Mouse (Mus musculus) kidney, embryonic 16.5 days (tissue): ENCODE data around the gene Pde6h. TPM values are rescaled to one million over a fixed set of nuclear protein-coding genes. Genes with fewer than 3 reads are reported as not detected.
A peak's percentile ranks its signal among the peaks of the same experiment; 100 is the strongest.

Experiments used
- ATAC-seq: fragments of 200-750 bp; cut with Nextera tagmentation; 2 replicates; pipeline ENCODE4 v1.8.0; 2017; ENCODE audit warnings: moderate TSS enrichment; ENCODE audit not compliant: low FRiP score, low TSS enrichment
- H3K27ac ChIP-seq: fragments of 300-500 bp; sonication (generic); 2 replicates; pipeline ENCODE4 v1.5.1; 2014; ENCODE audit warnings: low read length
- H3K27me3 ChIP-seq: fragments of 300-500 bp; sonication (generic); 2 replicates; pipeline ENCODE4 v1.6.1; 2014; ENCODE audit warnings: low read length, control low read depth, mixed read lengths; ENCODE audit not compliant: insufficient read depth
- H3K36me3 ChIP-seq: fragments of 300-500 bp; sonication (generic); 2 replicates; pipeline ENCODE4 v1.6.1; 2014; ENCODE audit warnings: low read length, control low read depth, mixed read lengths; ENCODE audit not compliant: insufficient read depth
- H3K4me1 ChIP-seq: fragments of 300-500 bp; sonication (generic); 2 replicates; pipeline ENCODE4 v1.6.1; 2014; ENCODE audit warnings: low read length, control low read depth, mixed read lengths; ENCODE audit not compliant: insufficient read depth
- H3K4me2 ChIP-seq: fragments of 300-500 bp; sonication (generic); replicated peaks from 2 replicates; pipeline ENCODE4 v1.6.1; 2014; ENCODE audit warnings: low read depth, low read length
- H3K4me3 ChIP-seq: fragments of 300-500 bp; sonication (generic); 2 replicates; pipeline ENCODE4 v1.5.1; 2014; ENCODE audit warnings: mild to moderate bottlenecking, low read length
- H3K9ac ChIP-seq: fragments of 300-500 bp; sonication (generic); replicated peaks from 2 replicates; pipeline ENCODE4 v1.6.1; 2014; ENCODE audit warnings: low read length
- H3K9me3 ChIP-seq: fragments of 300-500 bp; sonication (generic); 2 replicates; pipeline ENCODE4 v1.6.1; 2016; ENCODE audit warnings: low read length, control low read depth
- WGBS: fragments of 180-500 bp; shearing (Covaris S2); extraction: QIAGEN DNeasy Blood & Tissue Kit; methylation state at CpG from one replicate; pipeline ENCODE4 v1.1.7; 2014; 5-methylcytosine and 5-hydroxymethylcytosine counted together
- polyA plus RNA-seq: library from polyadenylated mRNA; unstranded; fragments of >200 nt; fragmentation: Nextera tagmentation; extraction: Ambion mirVana; gene quantifications from 2 replicates; pipeline ENCODE4 v1.2.1, GENCODE M21; 2015

Gene Pde6h
- polyA plus RNA-seq, 1 experiment from 2014 or later, result 0.55 TPM

GRCm38 (mm10) chr6:136892002-136892401, 31.6 kb upstream of the Pde6h start:
- H3K4me3 ChIP-seq, result no peak overlapping the region
- no peaks in the 10 kb centered on the region for H3K27me3 ChIP-seq
- no peaks in the 10 kb centered on the region for H3K9me3 ChIP-seq
- no peak for ATAC-seq
- H3K4me1 ChIP-seq, result peaks cover 29% of the 10 kb centered on the region
- H3K4me2 ChIP-seq, result no peak overlapping the region
- no peak overlapping the region for H3K9ac ChIP-seq
- H3K27ac ChIP-seq, result 0 out of 2 replicates have a peak overlapping the region, but pooled peaks have one; percentile 1
- 79% methylated on average over 2 of the region's 2 CpGs for WGBS
- H3K36me3 ChIP-seq, result no peaks in the 10 kb centered on the region

- ATAC-seq, result peak; percentile 74
- WGBS, result 29% methylated on average over 15 of the region's 15 CpGs
- peaks cover 33% of the 10 kb centered on the region for H3K4me1 ChIP-seq
These were observed 28.9 kb upstream of the Pde6h start for GRCm38 (mm10) chr6:136894532-136895339.

GRCm38 (mm10) chr6:136897789-136898188, 25.8 kb upstream of the Pde6h start:
- Histone ChIP-seq H3K4me1 (peaks cover 31% of the 10 kb centered on the region), H3K9me3 (no peaks in the 10 kb centered on the region), H3K27ac (peak overlapping the region; percentile 54), H3K9ac (no peak overlapping the region), H3K36me3 (no peaks in the 10 kb centered on the region), H3K4me2 (no peak overlapping the region), H3K4me3 (no peak overlapping the region), H3K27me3 (no peaks in the 10 kb centered on the region)
- WGBS, result 47% methylated on average over 4 of the region's 4 CpGs
- no peak for ATAC-seq

More at GRCm38 (mm10) chr6:136894532-136895339, 28.9 kb upstream of the Pde6h start:
- peak overlapping the region; percentile 81 for H3K27ac ChIP-seq
- H3K4me3 ChIP-seq, result no peak overlapping the region
- H3K9ac ChIP-seq, result no peak overlapping the region
- H3K9me3 ChIP-seq, result no peaks in the 10 kb centered on the region
- H3K4me2 ChIP-seq, result no peak overlapping the region
- H3K27me3 ChIP-seq, result no peaks in the 10 kb centered on the region
- H3K36me3 ChIP-seq, result no peaks in the 10 kb centered on the region

- Histone ChIP-seq H3K27ac (peak overlapping the region; percentile 54), H3K9ac (no peak overlapping the region), H3K4me1 (peaks cover 31% of the 10 kb centered on the region), H3K36me3 (no peaks in the 10 kb centered on the region), H3K9me3 (no peaks in the 10 kb centered on the region), H3K4me3 (no peak overlapping the region), H3K4me2 (no peak overlapping the region), H3K27me3 (no peaks in the 10 kb centered on the region)
- WGBS, result 16% methylated on average over 4 of the region's 4 CpGs
- 0 out of 2 replicates have a peak, but pooled peaks have one; percentile 30 for ATAC-seq
These were observed 25.4 kb upstream of the Pde6h start for GRCm38 (mm10) chr6:136898222-136898621.

- Histone ChIP-seq H3K27ac (peak overlapping the region; percentile 54), H3K4me1 (peaks cover 29% of the 10 kb centered on the region), H3K27me3 (no peaks in the 10 kb centered on the region), H3K4me3 (no peak overlapping the region), H3K9ac (no peak overlapping the region), H3K9me3 (no peaks in the 10 kb centered on the region), H3K4me2 (no peak overlapping the region), H3K36me3 (no peaks in the 10 kb centered on the region)
- WGBS, result 70% methylated on average over 2 of the region's 2 CpGs
- ATAC-seq, result no peak
These were observed 24.7 kb upstream of the Pde6h start for GRCm38 (mm10) chr6:136898954-136899353.

- Histone ChIP-seq H3K9me3 (no peaks in the 10 kb centered on the region), H3K4me3 (no peak overlapping the region), H3K36me3 (no peaks in the 10 kb centered on the region), H3K4me1 (peaks cover 17% of the 10 kb centered on the region; the same call in 1 of the 2 replicates), H3K9ac (no peak overlapping the region), H3K27me3 (no peaks in the 10 kb centered on the region), H3K27ac (peak overlapping the region; percentile 16; the same call in 1 of the 2 replicates), H3K4me2 (no peak overlapping the region)
- WGBS, result 54% methylated on average over 4 of the region's 4 CpGs
- peak; percentile 20; the same call in 1 of the 2 replicates for ATAC-seq
These were observed 23.1 kb upstream of the Pde6h start for GRCm38 (mm10) chr6:136900369-136901009.

GRCm38 (mm10) chr6:136901010-136901409, 22.6 kb upstream of the Pde6h start:
- no peaks in the 10 kb centered on the region for H3K36me3 ChIP-seq
- peaks cover 16% of the 10 kb centered on the region; the same call in 1 of the 2 replicates for H3K4me1 ChIP-seq
- no peak overlapping the region for H3K4me2 ChIP-seq
- no peaks in the 10 kb centered on the region for H3K27me3 ChIP-seq
- no peaks in the 10 kb centered on the region for H3K9me3 ChIP-seq
- H3K4me3 ChIP-seq, result no peak overlapping the region
- ATAC-seq, result no peak
- H3K9ac ChIP-seq, result no peak overlapping the region
- WGBS, result 65% methylated on average over 2 of the region's 2 CpGs
- no peak overlapping the region for H3K27ac ChIP-seq

- H3K4me1 ChIP-seq, result peaks cover 11% of the 10 kb centered on the region; the same call in 1 of the 2 replicates
- 87% methylated on average over 9 of the region's 9 CpGs for WGBS
- no peaks in the 10 kb centered on the region for H3K9me3 ChIP-seq
- H3K27ac ChIP-seq, result no peak overlapping the region
- H3K9ac ChIP-seq, result no peak overlapping the region
- H3K4me3 ChIP-seq, result no peak overlapping the region
- no peak for ATAC-seq
- H3K4me2 ChIP-seq, result no peak overlapping the region
- H3K36me3 ChIP-seq, result no peaks in the 10 kb centered on the region
- no peaks in the 10 kb centered on the region; the same call in 1 of the 2 replicates for H3K27me3 ChIP-seq
These were observed 21.1 kb upstream of the Pde6h start for GRCm38 (mm10) chr6:136902527-136902926.

- Histone ChIP-seq H3K4me3 (no peak overlapping the region), H3K9me3 (no peaks in the 10 kb centered on the region), H3K36me3 (no peaks in the 10 kb centered on the region), H3K4me1 (no peaks in the 10 kb centered on the region), H3K27me3 (no peaks in the 10 kb centered on the region; the same call in 1 of the 2 replicates), H3K27ac (no peak overlapping the region), H3K4me2 (no peak overlapping the region), H3K9ac (no peak overlapping the region)
- 75% methylated on average over 8 of the region's 8 CpGs for WGBS
- ATAC-seq, result no peak
These were observed 19.7 kb upstream of the Pde6h start for GRCm38 (mm10) chr6:136903885-136904470.
